Comparison of ENCODE assay signal across 8 mouse cellular contexts in genomic region chr7:28812436-28812835, GRCm38 (mm10). TPM values are rescaled to one million over a fixed set of nuclear protein-coding genes. Genes with fewer than 3 reads are reported as not detected.
DNase-seq lines count a peak whose midpoint lies in the region; ATAC-seq and TF ChIP-seq lines count a peak whose summit lies in the region.

No protein-coding gene starts in this region.

- H3K9ac ChIP-seq in ES-E14 (ENCODE audit: insufficient read depth, low read depth, low read length, poor library complexity, severe bottlenecking), result peak overlapping the region; percentile 100
- peak overlapping the region; percentile 95 for H3K9ac ChIP-seq in heart, embryonic 16.5 days (ENCODE audit: low read length)

- WGBS in heart, embryonic 16.5 days, result 35% methylated on average over 4 of the region's 4 CpGs
- 63% methylated on average over 4 of the region's 4 CpGs for WGBS in macrophage (ENCODE audit: missing documents)

- H3K36me3 ChIP-seq in ES-E14 (ENCODE audit: control insufficient read depth, insufficient read depth, low read length, poor library complexity, severe bottlenecking) (peaks cover 55% of the 10 kb centered on the region), macrophage (ENCODE audit: inconsistent target) (peaks cover 42% of the 10 kb centered on the region)
- H3K36me3 ChIP-seq in heart, embryonic 16.5 days (ENCODE audit: control insufficient read depth, insufficient read depth), result peaks cover 48% of the 10 kb centered on the region

- peaks cover 62% of the 10 kb centered on the region for H3K79me2 ChIP-seq in macrophage (ENCODE audit: inconsistent target)

- intact Hi-C loops in gastrocnemius, postnatal 14 days (cut with DNase I; ENCODE audit: low total_unique reads), result no loop called here

- in situ Hi-C loops in ES-E14 (cut with MboI; ENCODE audit: low sequenced_read_pairs in 2 of 2, unreplicated experiment in 2 of 2), result no loop called here

- H3K4me1 ChIP-seq in ES-E14 (ENCODE audit: control insufficient read depth in 2 of 2, insufficient read depth in 2 of 2, low read length in 2 of 2, poor library complexity in 1 of 2), result peaks cover 1 to 22% of the 10 kb centered on the region in 2 experiments; a peak in 3 of 4 replicates
- peaks cover 44% of the 10 kb centered on the region for H3K4me1 ChIP-seq in heart, embryonic 16.5 days (ENCODE audit: control insufficient read depth, insufficient read depth, low read length)

- no peak for ATAC-seq in heart, embryonic 16.5 days (replicated peaks; ENCODE audit: extremely low read depth, insufficient read depth, low FRiP score)

- H3K27ac ChIP-seq in ES-E14 (ENCODE audit: insufficient read depth, low read depth, low read length, poor library complexity, severe bottlenecking), result no peak overlapping the region
- peak overlapping the region; percentile 64 for H3K27ac ChIP-seq in heart, embryonic 16.5 days (ENCODE audit: low read length)
- H3K27ac ChIP-seq in macrophage, result peak overlapping the region; percentile 53

- H3K4me2 ChIP-seq in heart, embryonic 16.5 days (ENCODE audit: low read depth, low read length), result peak overlapping the region; percentile 81

- peak overlapping the region; percentile 74 to 96 for H3K4me3 ChIP-seq in ES-E14 (ENCODE audit: insufficient read depth in 1 of 2, low read depth in 1 of 2, low read length in 2 of 2, poor library complexity in 1 of 2, severe bottlenecking in 1 of 2)
- H3K4me3 ChIP-seq in heart, embryonic 16.5 days (ENCODE audit: low read length), result peak overlapping the region; percentile 84
- H3K4me3 ChIP-seq in macrophage (ENCODE audit: inconsistent target), result peak overlapping the region; percentile 71

- no peaks in the 10 kb centered on the region for H3K9me3 ChIP-seq in ES-E14 (ENCODE audit: control insufficient read depth, insufficient read depth, low read depth, low read length)
- H3K9me3 ChIP-seq in heart, embryonic 16.5 days (replicated peaks; ENCODE audit: control insufficient read depth, low read length), result no peaks in the 10 kb centered on the region

- peak; percentile 6 to 45 for DNase-seq in cerebellum, postnatal 10 days
- no peak for DNase-seq in cerebellum, adult 8-10 months
- no peak for DNase-seq in ES-E14 (ENCODE audit: low read depth, low spot score)
- no peak for DNase-seq in thymus, adult 18-20 months
- DNase-seq in gastrocnemius, postnatal 14 days, result no peak
- no peak for DNase-seq in gastrocnemius, postnatal 10 days

- no peaks in the 10 kb centered on the region for H3K27me3 ChIP-seq in heart, embryonic 16.5 days (ENCODE audit: control insufficient read depth, insufficient read depth, low read length)

TF ChIP-seq in ES-E14, 5 proteins besides CTCF, POLR2A, EP300 and RAD21:
- TF ChIP-seq HCFC1 (IDR thresholded peaks at IDR 0.05; ENCODE audit: borderline replicate concordance, insufficient read depth, low read length) (no peak), CHD2 (IDR thresholded peaks at IDR 0.05; ENCODE audit: low read depth, low read length) (no peak), ZNF384 (IDR thresholded peaks at IDR 0.05; ENCODE audit: low read depth, low read length) (no peak), MAFK (IDR thresholded peaks at IDR 0.05; ENCODE audit: insufficient read depth, low read depth, low read length) (no peak), ZC3H11A (IDR thresholded peaks at IDR 0.05; ENCODE audit: borderline replicate concordance, low read depth, low read length) (no peak)

RNA-seq across cellular contexts. Expression of gene Hnrnpl, which starts 4.1 kb away (rescaled TPM):
- total RNA-seq in ES-E14 (2012; rRNA removed), result 464 and 530 TPM in 2 replicates
- 135 and 139 TPM in 2 replicates for polyA plus RNA-seq in heart, embryonic 16.5 days (2015; fragmentation: Nextera tagmentation; extraction: Ambion mirVana)
- 100 to 1,000 TPM; 297 to 958 (median 624) TPM for total RNA-seq in macrophage (2018; cell fraction: chromatin; rRNA removed)
- total RNA-seq in macrophage (2018; cell fraction: cytosol; rRNA removed), result 100 to 1,000 TPM; 170 to 374 (median 257) TPM
- total RNA-seq in macrophage (2018; cell fraction: nucleus; rRNA removed), result 100 to 1,000 TPM; 244 to 752 (median 371) TPM
- 170 to 242 TPM (median 175 TPM) in 3 replicates for polyA plus RNA-seq in macrophage (2018)
- total RNA-seq in gastrocnemius, postnatal 14 days (2021), result 100 to 1,000 TPM; 158 to 189 TPM
- total RNA-seq in gastrocnemius, postnatal 10 days (2021), result 100 to 1,000 TPM; 244 to 291 TPM

RNA-seq across cellular contexts. Expression of gene Ech1, which starts 12.6 kb away (rescaled TPM):
- 64.1 and 75.6 TPM in 2 replicates for total RNA-seq in ES-E14 (2012; rRNA removed)
- 281 and 288 TPM in 2 replicates for polyA plus RNA-seq in heart, embryonic 16.5 days (2015; fragmentation: Nextera tagmentation; extraction: Ambion mirVana)
- 10 to 100 TPM; 11.1 to 99.6 (median 28.2) TPM for total RNA-seq in macrophage (2018; cell fraction: chromatin; rRNA removed)
- total RNA-seq in macrophage (2018; cell fraction: cytosol; rRNA removed), result 100 to 1,000 TPM in 11 of 26 experiments, 10 to 100 TPM in 15; 70.9 to 130 (median 96.5) TPM
- total RNA-seq in macrophage (2018; cell fraction: nucleus; rRNA removed), result 10 to 100 TPM; 14.0 to 65.4 (median 27.7) TPM
- 92.1 to 101 TPM (median 96.5 TPM) in 3 replicates for polyA plus RNA-seq in macrophage (2018)
- 100 to 1,000 TPM; 198 to 334 TPM for total RNA-seq in gastrocnemius, postnatal 14 days (2021)
- 100 to 1,000 TPM; 182 to 227 TPM for total RNA-seq in gastrocnemius, postnatal 10 days (2021)

RNA-seq across cellular contexts. Expression of gene Lgals4, which starts 21.2 kb away (rescaled TPM):
- 5.5 and 9.6 TPM in 2 replicates for total RNA-seq in ES-E14 (2012; rRNA removed)
- polyA plus RNA-seq in heart, embryonic 16.5 days (2015; fragmentation: Nextera tagmentation; extraction: Ambion mirVana), result 12.3 and 17.4 TPM in 2 replicates
- total RNA-seq in macrophage (2018; cell fraction: chromatin; rRNA removed), result 10 to 100 TPM in 24 of 26 experiments, 1 to 10 TPM in 2; 6.2 to 44.7 (median 16.5) TPM
- under 1 TPM in 22 of 26 experiments, not detected in 4; 0.11 to 0.97 (median 0.34) TPM for total RNA-seq in macrophage (2018; cell fraction: cytosol; rRNA removed)
- 10 to 100 TPM in 10 of 26 experiments, 1 to 10 TPM in 15, under 1 TPM in 1; 0.92 to 21.5 (median 7.1) TPM for total RNA-seq in macrophage (2018; cell fraction: nucleus; rRNA removed)
- 0.96 to 1.1 TPM (median 1.1 TPM) in 3 replicates for polyA plus RNA-seq in macrophage (2018)
- 1 to 10 TPM; 2.0 to 4.4 TPM for total RNA-seq in gastrocnemius, postnatal 14 days (2021)
- total RNA-seq in gastrocnemius, postnatal 10 days (2021), result 1 to 10 TPM; 3.7 to 7.4 TPM

RNA-seq across cellular contexts. Expression of gene Rinl, which starts 23.7 kb away (rescaled TPM):
- total RNA-seq in ES-E14 (2012; rRNA removed), result 17.2 and 18.9 TPM in 2 replicates
- polyA plus RNA-seq in heart, embryonic 16.5 days (2015; fragmentation: Nextera tagmentation; extraction: Ambion mirVana), result 5.8 and 11.1 TPM in 2 replicates
- total RNA-seq in macrophage (2018; cell fraction: chromatin; rRNA removed), result 10 to 100 TPM in 22 of 26 experiments, 1 to 10 TPM in 4; 4.4 to 22.1 (median 13.1) TPM
- 10 to 100 TPM; 15.4 to 44.6 (median 31.6) TPM for total RNA-seq in macrophage (2018; cell fraction: cytosol; rRNA removed)
- total RNA-seq in macrophage (2018; cell fraction: nucleus; rRNA removed), result 10 to 100 TPM in 22 of 26 experiments, 1 to 10 TPM in 4; 6.3 to 33.1 (median 14.6) TPM
- 21.6 to 44.7 TPM (median 44.4 TPM) in 3 replicates for polyA plus RNA-seq in macrophage (2018)
- 1 to 10 TPM in 1 of 2 experiments, under 1 TPM in 1; 0.80 to 1.3 TPM for total RNA-seq in gastrocnemius, postnatal 14 days (2021)
- 1 to 10 TPM in 1 of 2 experiments, under 1 TPM in 1; 0.63 to 1.7 TPM for total RNA-seq in gastrocnemius, postnatal 10 days (2021)

RNA-seq across cellular contexts. Expression of gene Nfkbib, which starts 45.1 kb away (rescaled TPM):
- 17.7 and 20.1 TPM in 2 replicates for total RNA-seq in ES-E14 (2012; rRNA removed)
- 34.7 and 41.0 TPM in 2 replicates for polyA plus RNA-seq in heart, embryonic 16.5 days (2015; fragmentation: Nextera tagmentation; extraction: Ambion mirVana)
- 100 to 1,000 TPM in 12 of 26 experiments, 10 to 100 TPM in 13, 1 to 10 TPM in 1; 9.8 to 313 (median 82.3) TPM for total RNA-seq in macrophage (2018; cell fraction: chromatin; rRNA removed)
- 100 to 1,000 TPM in 10 of 26 experiments, 10 to 100 TPM in 16; 32.6 to 299 (median 76.2) TPM for total RNA-seq in macrophage (2018; cell fraction: cytosol; rRNA removed)
- total RNA-seq in macrophage (2018; cell fraction: nucleus; rRNA removed), result 100 to 1,000 TPM in 16 of 26 experiments, 10 to 100 TPM in 10; 16.4 to 301 (median 129) TPM
- polyA plus RNA-seq in macrophage (2018), result 29.5 to 40.8 TPM (median 37.9 TPM) in 3 replicates
- total RNA-seq in gastrocnemius, postnatal 14 days (2021), result 10 to 100 TPM; 21.2 to 21.3 TPM
- total RNA-seq in gastrocnemius, postnatal 10 days (2021), result 10 to 100 TPM; 17.4 to 18.2 TPM

Comparison
In these comparisons a context has a peak if more than half of its experiments do, and no peak if none do; other contexts are left out.
1. DNase-seq: peak in cerebellum, postnatal 10 days (2 of 2); none in cerebellum, adult 8-10 months (single experiment), ES-E14 (single experiment), thymus, adult 18-20 months (0 of 2), gastrocnemius, postnatal 14 days (single experiment) and gastrocnemius, postnatal 10 days (single experiment).
2. Peak in every context shown above with its lines, with median percentiles within 50 percentile points of each other: H3K4me3 ChIP-seq.